9 mouse cellular contexts compared by ENCODE assay signal in genomic region chr13:74166348-74167056, GRCm38 (mm10). TPM values are rescaled to one million over a fixed set of nuclear protein-coding genes. Genes with fewer than 3 reads are reported as not detected.
DNase-seq lines count a peak whose midpoint lies in the region; ATAC-seq and TF ChIP-seq lines count a peak whose summit lies in the region.
"Had no signal": no experiment of that assay in that cellular context is flagged by ENCODE, and none has a peak within 500 bp of the region (broad histone marks: within the 10 kb centered on the region; RNA-seq: fewer than 3 reads in every experiment).

No protein-coding gene starts in this region.

- TF ChIP-seq POLR2A in liver, adult 2 months (IDR thresholded peaks at IDR 0.05; ENCODE audit: extremely low read depth, insufficient read depth, low read length), result no peak

- intact Hi-C loops in gastrocnemius, postnatal 14 days (cut with DNase I; ENCODE audit: low total_unique reads), result no loop called here

- H3K36me3 ChIP-seq in liver, adult 2 months (ENCODE audit: control insufficient read depth, insufficient read depth, low read length), result peaks cover 10% of the 10 kb centered on the region
- peaks cover 10% of the 10 kb centered on the region; the same call in 1 of the 2 replicates for H3K36me3 ChIP-seq in midbrain, embryonic 16.5 days (ENCODE audit: control insufficient read depth, insufficient read depth, low read length)
- no peaks in the 10 kb centered on the region for H3K36me3 ChIP-seq in splenic B cell, adult 2 months (ENCODE audit: control insufficient read depth, insufficient read depth, low read length, poor library complexity, severe bottlenecking)

- H3K9ac ChIP-seq in liver, adult 2 months (ENCODE audit: low read depth, low read length), result peak overlapping the region; percentile 57
- H3K9ac ChIP-seq in midbrain, embryonic 16.5 days (ENCODE audit: low read depth, low read length), result peak overlapping the region; percentile 72

- DNase-seq in left cerebral cortex, adult 18-20 months (ENCODE audit: low spot score in 2 of 2), result peak; percentile 42 to 46
- no peak for DNase-seq in left cerebral cortex, adult 11 months (ENCODE audit: low spot score)
- peak; percentile 25 to 42 for DNase-seq in cerebellum, postnatal 36 days
- DNase-seq in gastrocnemius, postnatal 14 days, result peak; percentile 41
- DNase-seq in induced T-regulatory cell, adult 2 months (ENCODE audit: low read depth), result peak; percentile 70
- peak; percentile 22 for DNase-seq in liver, adult 2 months (ENCODE audit: extremely low read depth, low read depth, low spot score)
- peak; percentile 56 for DNase-seq in splenic B cell, adult 2 months (ENCODE audit: low read depth, low spot score)

- WGBS in liver, adult 2 months, result 12% methylated on average over 19 of the region's 19 CpGs
- 13% methylated on average over 18 of the region's 19 CpGs for WGBS in midbrain, embryonic 16.5 days

- H3K27me3 ChIP-seq in liver, adult 2 months (ENCODE audit: control insufficient read depth, insufficient read depth, low read length), result no peaks in the 10 kb centered on the region
- H3K27me3 ChIP-seq in midbrain, embryonic 16.5 days (ENCODE audit: control insufficient read depth, insufficient read depth, low read depth, low read length), result no peaks in the 10 kb centered on the region
- H3K27me3 ChIP-seq in splenic B cell, adult 2 months (ENCODE audit: control insufficient read depth, insufficient read depth, low read length, poor library complexity, severe bottlenecking), result no peaks in the 10 kb centered on the region
- H3K27me3 ChIP-seq: Patski had no signal

- no peak for TF ChIP-seq CTCF in liver, adult 2 months (IDR thresholded peaks at IDR 0.05; ENCODE audit: low read depth, low read length)

- peaks cover 7% of the 10 kb centered on the region; the same call in 1 of the 2 replicates for H3K4me1 ChIP-seq in liver, adult 2 months (ENCODE audit: control insufficient read depth, insufficient read depth, low read length)
- peaks cover 6% of the 10 kb centered on the region; the same call in 1 of the 2 replicates for H3K4me1 ChIP-seq in midbrain, embryonic 16.5 days (ENCODE audit: control insufficient read depth, insufficient read depth, low read length)

- H3K4me3 ChIP-seq in liver, adult 2 months (ENCODE audit: insufficient read depth, low read depth, low read length), result peak overlapping the region; percentile 63; the same call in 1 of the 2 replicates
- H3K4me3 ChIP-seq in midbrain, embryonic 16.5 days (ENCODE audit: low read depth, low read length), result peak overlapping the region; percentile 52

- no peaks in the 10 kb centered on the region for H3K9me3 ChIP-seq in midbrain, embryonic 16.5 days (replicated peaks; ENCODE audit: control insufficient read depth, low read length, poor library complexity, severe bottlenecking)

- H3K4me2 ChIP-seq in midbrain, embryonic 16.5 days (ENCODE audit: low read length), result peak overlapping the region; percentile 82

- ATAC-seq in midbrain, embryonic 16.5 days, result peak; percentile 86

- H3K79me2 ChIP-seq in liver, adult 2 months (ENCODE audit: control insufficient read depth, insufficient read depth, low read length), result no peaks in the 10 kb centered on the region

- no peak overlapping the region for H3K27ac ChIP-seq in liver, adult 2 months (replicated peaks; ENCODE audit: insufficient read depth, low read depth, low read length)
- no peak overlapping the region for H3K27ac ChIP-seq in midbrain, embryonic 16.5 days (ENCODE audit: low read length)

RNA-seq across cellular contexts. Expression of gene Exoc3, which starts 42.0 kb away (rescaled TPM):
- total RNA-seq in left cerebral cortex, adult 18-20 months (2021), result 10 to 100 TPM; 70.5 to 73.8 TPM
- 10 to 100 TPM; 28.3 to 30.5 TPM for total RNA-seq in gastrocnemius, postnatal 14 days (2021)
- 17.9 and 18.4 TPM in 2 replicates for total RNA-seq in liver, adult 2 months (2014; rRNA removed)
- 21.6 and 24.0 TPM in 2 replicates for polyA plus RNA-seq in liver, adult 2 months (2012; rRNA removed)
- polyA plus RNA-seq in midbrain, embryonic 16.5 days (2015; fragmentation: Nextera tagmentation; extraction: Ambion mirVana), result 113 and 123 TPM in 2 replicates

RNA-seq across cellular contexts. Expression of gene Slc9a3, which starts 45.2 kb away (rescaled TPM):
- 1 to 10 TPM; 1.6 to 2.3 TPM for total RNA-seq in left cerebral cortex, adult 18-20 months (2021)
- total RNA-seq in gastrocnemius, postnatal 14 days (2021), result 1 to 10 TPM in 1 of 2 experiments, under 1 TPM in 1; 0.55 to 1.3 TPM
- total RNA-seq in liver, adult 2 months (2014; rRNA removed), result 0.09 TPM in 1 of 2 replicates, not detected in the other
- polyA plus RNA-seq in liver, adult 2 months (2012; rRNA removed), result 0.04 and 0.07 TPM in 2 replicates
- 0.13 and 0.41 TPM in 2 replicates for polyA plus RNA-seq in midbrain, embryonic 16.5 days (2015; fragmentation: Nextera tagmentation; extraction: Ambion mirVana)
- polyA plus RNA-seq: Patski had no signal
